Mouse (Mus musculus) lung, adult 2 months (tissue): Measurements from ENCODE around the gene Gtf2h4.

Source experiments
- CTCF ChIP-seq: fragments of 200-500 bp; IDR thresholded peaks from 2 replicates; pipeline ENCODE4 v1.5.1; 2011; ENCODE audit warnings: mild to moderate bottlenecking, low read length, control low read depth; ENCODE audit not compliant: insufficient read depth
- POLR2A ChIP-seq: fragments of 200-500 bp; IDR thresholded peaks from 2 replicates; pipeline ENCODE4 v1.6.1; 2011; ENCODE audit warnings: low read depth, mild to moderate bottlenecking, control low read depth, low read length, borderline replicate concordance; ENCODE audit errors: extremely low read depth

- TF ChIP-seq POLR2A, result peak; percentile 57; the same call in 1 of the 2 replicates
- TF ChIP-seq CTCF, result no peak
Measured at GRCm38 (mm10) chr17:35700371-35700961, 26.9 kb upstream of the Gtf2h4 start.
